Comparison of ENCODE assay signal across 20 mouse cellular contexts in genomic region chr5:31750955-31751354, GRCm38 (mm10). TPM values are rescaled to one million over a fixed set of nuclear protein-coding genes. Genes with fewer than 3 reads are reported as not detected.
A peak's percentile ranks its signal among the peaks of the same experiment; 100 is the strongest.
DNase-seq lines count a peak whose midpoint lies in the region; ATAC-seq and TF ChIP-seq lines count a peak whose summit lies in the region.
"Had no signal": no experiment of that assay in that cellular context is flagged by ENCODE, and none has a peak within 500 bp of the region (broad histone marks: within the 10 kb centered on the region; RNA-seq: fewer than 3 reads in every experiment).

No protein-coding gene starts in this region.

- H3K36me3 ChIP-seq in forebrain, embryonic 15.5 days: no peaks in the 10 kb centered on the region
- H3K36me3 ChIP-seq in forebrain, embryonic 11.5 days (ENCODE audit: control insufficient read depth, insufficient read depth, low read length): no peaks in the 10 kb centered on the region
- no peaks in the 10 kb centered on the region for H3K36me3 ChIP-seq in stomach, embryonic 15.5 days
- H3K36me3 ChIP-seq: embryonic facial prominence, embryonic 13.5 days; forebrain, embryonic 12.5 days; liver, embryonic 12.5 days; neural tube, embryonic 15.5 days had no signal

- in situ Hi-C loops in Patski (cut with MboI; ENCODE audit: low pct_unique_long_range_greater_than_20kb): no loop called here

- no peak for DNase-seq in forebrain, embryonic 11.5 days (ENCODE audit: low spot score)
- DNase-seq in right cerebral cortex, adult 18-20 months: peak; percentile 19
- DNase-seq in right cerebral cortex, postnatal 36 days (ENCODE audit: low spot score in 2 of 2): no peak
- DNase-seq in Patski (ENCODE audit: low read depth, low spot score): peak; percentile 42
- DNase-seq in frontal cortex, postnatal 25 days (ENCODE audit: low spot score in 2 of 2): no peak
- no peak for DNase-seq in lung, postnatal 14 days
- DNase-seq: adrenal gland, adult 8-10 months; cerebellum, adult 18-20 months; gastrocnemius, postnatal 10 days; heart, postnatal 14 days; kidney, adult 8-10 months; left cerebral cortex, postnatal 4 days had no signal

- ATAC-seq in forebrain, embryonic 15.5 days (replicated peaks): no peak
- ATAC-seq in forebrain, embryonic 11.5 days (replicated peaks; ENCODE audit: low FRiP score): no peak
- no peak for ATAC-seq in Patski
- no peak for ATAC-seq in stomach, embryonic 15.5 days (ENCODE audit: insufficient read depth, low FRiP score, low read depth)
- ATAC-seq: hindbrain, postnatal 0 days; liver, embryonic 12.5 days had no signal

- H3K4me2 ChIP-seq in forebrain, embryonic 15.5 days (replicated peaks): no peak overlapping the region
- H3K4me2 ChIP-seq in forebrain, embryonic 11.5 days (ENCODE audit: low read depth, low read length, severe bottlenecking): no peak overlapping the region
- no peak overlapping the region for H3K4me2 ChIP-seq in stomach, embryonic 15.5 days
- H3K4me2 ChIP-seq: embryonic facial prominence, embryonic 13.5 days; forebrain, embryonic 12.5 days; liver, embryonic 12.5 days; neural tube, embryonic 15.5 days had no signal

- no peak for TF ChIP-seq CTCF in Patski (IDR thresholded peaks at IDR 0.05)

- no peaks in the 10 kb centered on the region for H3K27me3 ChIP-seq in forebrain, embryonic 15.5 days
- no peaks in the 10 kb centered on the region for H3K27me3 ChIP-seq in forebrain, embryonic 11.5 days (ENCODE audit: control insufficient read depth, insufficient read depth, low read length)
- no peaks in the 10 kb centered on the region for H3K27me3 ChIP-seq in Patski
- H3K27me3 ChIP-seq in stomach, embryonic 15.5 days (replicated peaks): no peaks in the 10 kb centered on the region
- H3K27me3 ChIP-seq: embryonic facial prominence, embryonic 13.5 days; forebrain, embryonic 12.5 days; liver, embryonic 12.5 days; megakaryocyte, embryonic 14.5 days; neural tube, embryonic 15.5 days had no signal

- H3K4me3 ChIP-seq in forebrain, embryonic 15.5 days: no peak overlapping the region
- H3K4me3 ChIP-seq in forebrain, embryonic 11.5 days (ENCODE audit: low read depth, low read length): no peak overlapping the region
- H3K4me3 ChIP-seq in stomach, embryonic 15.5 days (replicated peaks): no peak overlapping the region
- H3K4me3 ChIP-seq: embryonic facial prominence, embryonic 13.5 days; forebrain, embryonic 12.5 days; liver, embryonic 12.5 days; megakaryocyte, embryonic 14.5 days; neural tube, embryonic 15.5 days had no signal

- POLR2A ChIA-PET in Patski (lab: Charles Lee): no interaction called here

- H3K9ac ChIP-seq in forebrain, embryonic 15.5 days (replicated peaks): no peak overlapping the region
- no peak overlapping the region for H3K9ac ChIP-seq in forebrain, embryonic 11.5 days (ENCODE audit: low read length)
- no peak overlapping the region for H3K9ac ChIP-seq in stomach, embryonic 15.5 days
- H3K9ac ChIP-seq: embryonic facial prominence, embryonic 13.5 days; forebrain, embryonic 12.5 days; liver, embryonic 12.5 days; neural tube, embryonic 15.5 days had no signal

- 82% methylated on average over 4 of the region's 4 CpGs for WGBS in forebrain, embryonic 15.5 days
- WGBS in forebrain, embryonic 11.5 days: 95% methylated on average over 4 of the region's 4 CpGs
- 76% methylated on average over 4 of the region's 4 CpGs for WGBS in stomach, embryonic 15.5 days

- CTCF ChIA-PET in Patski (lab: Charles Lee): interaction anchor here (1.4 to 1.6 kb wide), 2 partner anchors 11 to 332 kb away, joined by 3 to 4 read pairs; no protein-coding TSS in a partner anchor

- H3K4me1 ChIP-seq in forebrain, embryonic 15.5 days: peaks cover 15% of the 10 kb centered on the region
- H3K4me1 ChIP-seq in forebrain, embryonic 11.5 days (replicated peaks; ENCODE audit: control insufficient read depth, insufficient read depth, low read length): no peaks in the 10 kb centered on the region
- no peaks in the 10 kb centered on the region for H3K4me1 ChIP-seq in stomach, embryonic 15.5 days
- H3K4me1 ChIP-seq: embryonic facial prominence, embryonic 13.5 days; liver, embryonic 12.5 days had no signal

- H3K27ac ChIP-seq in forebrain, embryonic 15.5 days (replicated peaks): peak overlapping the region; percentile 46
- no peak overlapping the region for H3K27ac ChIP-seq in forebrain, embryonic 11.5 days (ENCODE audit: low read depth, low read length)
- 0 out of 2 replicates have a peak overlapping the region, but pooled peaks have one; percentile 44 for H3K27ac ChIP-seq in stomach, embryonic 15.5 days
- H3K27ac ChIP-seq: embryonic facial prominence, embryonic 13.5 days; forebrain, embryonic 12.5 days; hindbrain, postnatal 0 days; liver, embryonic 12.5 days; neural tube, embryonic 15.5 days had no signal

- no peaks in the 10 kb centered on the region for H3K9me3 ChIP-seq in forebrain, embryonic 15.5 days
- H3K9me3 ChIP-seq in forebrain, embryonic 11.5 days (ENCODE audit: control insufficient read depth, low read length): no peaks in the 10 kb centered on the region
- H3K9me3 ChIP-seq in stomach, embryonic 15.5 days: no peaks in the 10 kb centered on the region
- H3K9me3 ChIP-seq: embryonic facial prominence, embryonic 13.5 days; forebrain, embryonic 12.5 days; liver, embryonic 12.5 days; megakaryocyte, embryonic 14.5 days; neural tube, embryonic 15.5 days had no signal

RNA-seq across cellular contexts. Expression of gene Babam2, which starts 53.5 kb away (rescaled TPM):
- polyA plus RNA-seq in forebrain, embryonic 15.5 days (2015; fragmentation: Nextera tagmentation; extraction: Ambion mirVana): 46.9 and 55.1 TPM in 2 replicates
- 38.9 and 39.1 TPM in 2 replicates for polyA plus RNA-seq in forebrain, embryonic 11.5 days (2014; fragmentation: Nextera tagmentation; extraction: Ambion mirVana)
- polyA plus RNA-seq in Patski (2021): 122 TPM
- 58.2 and 66.8 TPM in 2 replicates for polyA plus RNA-seq in stomach, embryonic 15.5 days (2015; fragmentation: Nextera tagmentation; extraction: Ambion mirVana)

RNA-seq across cellular contexts. Expression of gene Rbks, which starts 53.5 kb away (rescaled TPM):
- 1.4 and 2.4 TPM in 2 replicates for polyA plus RNA-seq in forebrain, embryonic 15.5 days (2015; fragmentation: Nextera tagmentation; extraction: Ambion mirVana)
- 3.2 and 3.4 TPM in 2 replicates for polyA plus RNA-seq in forebrain, embryonic 11.5 days (2014; fragmentation: Nextera tagmentation; extraction: Ambion mirVana)
- polyA plus RNA-seq in Patski (2021): 11.3 TPM
- polyA plus RNA-seq in stomach, embryonic 15.5 days (2015; fragmentation: Nextera tagmentation; extraction: Ambion mirVana): 8.0 TPM in 2 replicates

Comparison
In these comparisons a context has a peak if more than half of its experiments do, and no peak if none do; other contexts are left out.
1. DNase-seq: peak in right cerebral cortex, adult 18-20 months (single experiment) and Patski (single experiment); none in forebrain, embryonic 11.5 days (single experiment), right cerebral cortex, postnatal 36 days (0 of 2), frontal cortex, postnatal 25 days (0 of 2) and lung, postnatal 14 days (single experiment).